8 mouse cellular contexts compared by ENCODE assay signal in the genomic region with DNA sequence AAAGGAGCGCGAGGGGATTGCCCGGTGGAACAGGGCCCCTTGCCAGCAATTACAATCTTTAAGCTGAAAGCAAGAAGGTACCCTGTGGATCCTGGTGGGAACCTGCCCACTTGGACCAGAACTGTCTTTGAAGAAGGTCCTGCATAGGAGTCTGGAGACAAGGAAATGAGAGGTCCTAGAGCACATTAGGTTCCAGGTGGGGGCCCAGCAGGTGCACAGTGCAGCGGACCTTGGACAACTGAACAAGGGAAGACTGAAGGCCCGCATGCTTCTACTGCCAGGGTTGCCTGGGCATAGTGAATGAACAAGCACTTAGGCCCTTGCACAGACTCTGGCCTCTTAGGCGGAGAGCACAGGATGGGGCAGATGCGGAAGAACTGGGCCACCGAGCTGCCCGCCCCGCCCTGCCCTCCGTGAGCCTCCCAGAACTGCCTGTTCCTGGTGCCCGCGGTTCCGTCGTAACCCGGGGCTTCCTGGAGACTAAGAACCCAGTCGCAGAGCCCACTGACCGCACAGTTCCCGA. TPM values are rescaled to one million over a fixed set of nuclear protein-coding genes. Genes with fewer than 3 reads are reported as not detected.
A peak's percentile ranks its signal among the peaks of the same experiment; 100 is the strongest.
DNase-seq lines count a peak whose midpoint lies in the region; ATAC-seq and TF ChIP-seq lines count a peak whose summit lies in the region.

No protein-coding gene starts in this region.

- H3K9ac ChIP-seq in lung, embryonic 14.5 days = peak overlapping the region; percentile 71
- H3K9ac ChIP-seq in forebrain, embryonic 16.5 days (replicated peaks; ENCODE audit: low read depth, low read length) = peak overlapping the region; percentile 66
- H3K9ac ChIP-seq in midbrain, embryonic 14.5 days (replicated peaks; ENCODE audit: low read length) = peak overlapping the region; percentile 62

- no peak for TF ChIP-seq CTCF in lung, embryonic 14.5 days (IDR thresholded peaks at IDR 0.05; ENCODE audit: low read depth)

- ATAC-seq in lung, embryonic 14.5 days (ENCODE audit: insufficient read depth) = no peak; the same call in 1 of the 2 replicates
- peak; percentile 58 for ATAC-seq in forebrain, embryonic 16.5 days
- ATAC-seq in midbrain, embryonic 14.5 days (ENCODE audit: low FRiP score, low TSS enrichment) = peak; percentile 62

- WGBS in lung, embryonic 14.5 days = 3% methylated on average over 19 of the region's 19 CpGs
- 5% methylated on average over 19 of the region's 19 CpGs for WGBS in forebrain, embryonic 16.5 days
- 3% methylated on average over 19 of the region's 19 CpGs for WGBS in midbrain, embryonic 14.5 days

- H3K4me2 ChIP-seq in lung, embryonic 14.5 days = peak overlapping the region; percentile 97
- peak overlapping the region; percentile 80 for H3K4me2 ChIP-seq in forebrain, embryonic 16.5 days (ENCODE audit: low read length)
- H3K4me2 ChIP-seq in midbrain, embryonic 14.5 days (ENCODE audit: low read length) = peak overlapping the region; percentile 90

- H3K27me3 ChIP-seq in lung, embryonic 14.5 days (ENCODE audit: insufficient read depth, low read length) = no peaks in the 10 kb centered on the region
- H3K27me3 ChIP-seq in forebrain, embryonic 16.5 days (replicated peaks; ENCODE audit: control insufficient read depth, insufficient read depth, low read length) = no peaks in the 10 kb centered on the region
- 0 out of 2 replicates have a peak, but pooled peaks cover 7% of the 10 kb centered on the region for H3K27me3 ChIP-seq in midbrain, embryonic 14.5 days (ENCODE audit: control insufficient read depth, insufficient read depth, low read length)

- peak overlapping the region; percentile 80 for H3K27ac ChIP-seq in lung, embryonic 14.5 days (ENCODE audit: low read depth)
- H3K27ac ChIP-seq in forebrain, embryonic 16.5 days (ENCODE audit: low read length) = no peak overlapping the region
- 0 out of 2 replicates have a peak overlapping the region, but pooled peaks have one; percentile 45 for H3K27ac ChIP-seq in midbrain, embryonic 14.5 days (replicated peaks; ENCODE audit: low read depth, low read length)

- DNase-seq in lung, embryonic 14.5 days = no peak
- no peak for DNase-seq in lung, postnatal 10 days
- peak; percentile 49 for DNase-seq in cerebellum, adult 11 months
- peak; percentile 68 for DNase-seq in kidney, postnatal 14 days
- DNase-seq in midbrain, embryonic 14.5 days = peak; percentile 23
- no peak for DNase-seq in embryo, embryonic 9.5 days (ENCODE audit: extremely low spot score)
- DNase-seq in ovary, postnatal 36 days (ENCODE audit: low spot score) = no peak

- no peaks in the 10 kb centered on the region for H3K36me3 ChIP-seq in lung, embryonic 14.5 days (ENCODE audit: insufficient read depth)
- no peaks in the 10 kb centered on the region for H3K36me3 ChIP-seq in forebrain, embryonic 16.5 days (ENCODE audit: control insufficient read depth, insufficient read depth)
- H3K36me3 ChIP-seq in midbrain, embryonic 14.5 days (ENCODE audit: control insufficient read depth, insufficient read depth, low read length) = no peaks in the 10 kb centered on the region

- peak overlapping the region; percentile 64 for H3K4me3 ChIP-seq in lung, embryonic 14.5 days (ENCODE audit: low read depth, low read length)
- H3K4me3 ChIP-seq in forebrain, embryonic 16.5 days (replicated peaks; ENCODE audit: low read length) = peak overlapping the region; percentile 57
- peak overlapping the region; percentile 56 for H3K4me3 ChIP-seq in midbrain, embryonic 14.5 days (replicated peaks; ENCODE audit: low read depth, low read length)

- no peaks in the 10 kb centered on the region for H3K9me3 ChIP-seq in lung, embryonic 14.5 days (ENCODE audit: low read depth, low read length)
- no peaks in the 10 kb centered on the region for H3K9me3 ChIP-seq in forebrain, embryonic 16.5 days (ENCODE audit: control insufficient read depth, low read length)
- H3K9me3 ChIP-seq in midbrain, embryonic 14.5 days (ENCODE audit: control insufficient read depth, low read length) = no peaks in the 10 kb centered on the region

- H3K4me1 ChIP-seq in lung, embryonic 14.5 days (ENCODE audit: insufficient read depth) = no peaks in the 10 kb centered on the region
- peaks cover 11% of the 10 kb centered on the region for H3K4me1 ChIP-seq in forebrain, embryonic 16.5 days (replicated peaks; ENCODE audit: control insufficient read depth, insufficient read depth, low read length)
- peaks cover 15% of the 10 kb centered on the region for H3K4me1 ChIP-seq in midbrain, embryonic 14.5 days (ENCODE audit: control insufficient read depth, insufficient read depth, low read length)

RNA-seq across cellular contexts. Expression of gene Arrdc1, which starts 0.6 kb away (rescaled TPM):
- 76.4 and 79.2 TPM in 2 replicates for polyA plus RNA-seq in lung, embryonic 14.5 days (2014; fragmentation: Nextera tagmentation; extraction: Ambion mirVana)
- 31.7 and 40.9 TPM in 2 replicates for polyA plus RNA-seq in forebrain, embryonic 16.5 days (2015; fragmentation: Nextera tagmentation; extraction: Ambion mirVana)
- polyA plus RNA-seq in midbrain, embryonic 14.5 days (2014; fragmentation: Nextera tagmentation; extraction: Ambion mirVana) = 21.8 and 24.9 TPM in 2 replicates

RNA-seq across cellular contexts. Expression of gene Ehmt1, which starts 15.1 kb away (rescaled TPM):
- polyA plus RNA-seq in lung, embryonic 14.5 days (2014; fragmentation: Nextera tagmentation; extraction: Ambion mirVana) = 89.2 and 94.5 TPM in 2 replicates
- polyA plus RNA-seq in forebrain, embryonic 16.5 days (2015; fragmentation: Nextera tagmentation; extraction: Ambion mirVana) = 125 and 132 TPM in 2 replicates
- polyA plus RNA-seq in midbrain, embryonic 14.5 days (2014; fragmentation: Nextera tagmentation; extraction: Ambion mirVana) = 85.1 and 99.5 TPM in 2 replicates

RNA-seq across cellular contexts. Expression of gene Zmynd19, which starts 15.1 kb away (rescaled TPM):
- polyA plus RNA-seq in lung, embryonic 14.5 days (2014; fragmentation: Nextera tagmentation; extraction: Ambion mirVana) = 20.8 and 23.3 TPM in 2 replicates
- polyA plus RNA-seq in forebrain, embryonic 16.5 days (2015; fragmentation: Nextera tagmentation; extraction: Ambion mirVana) = 16.7 and 20.8 TPM in 2 replicates
- 20.9 and 31.4 TPM in 2 replicates for polyA plus RNA-seq in midbrain, embryonic 14.5 days (2014; fragmentation: Nextera tagmentation; extraction: Ambion mirVana)

RNA-seq across cellular contexts. Expression of gene Dph7, which starts 27.7 kb away (rescaled TPM):
- polyA plus RNA-seq in lung, embryonic 14.5 days (2014; fragmentation: Nextera tagmentation; extraction: Ambion mirVana) = 26.4 and 29.3 TPM in 2 replicates
- polyA plus RNA-seq in forebrain, embryonic 16.5 days (2015; fragmentation: Nextera tagmentation; extraction: Ambion mirVana) = 41.5 and 44.9 TPM in 2 replicates
- 36.1 and 37.9 TPM in 2 replicates for polyA plus RNA-seq in midbrain, embryonic 14.5 days (2014; fragmentation: Nextera tagmentation; extraction: Ambion mirVana)

RNA-seq across cellular contexts. Expression of gene Mrpl41, which starts 40.4 kb away (rescaled TPM):
- polyA plus RNA-seq in lung, embryonic 14.5 days (2014; fragmentation: Nextera tagmentation; extraction: Ambion mirVana) = 106 and 115 TPM in 2 replicates
- polyA plus RNA-seq in forebrain, embryonic 16.5 days (2015; fragmentation: Nextera tagmentation; extraction: Ambion mirVana) = 143 and 150 TPM in 2 replicates
- polyA plus RNA-seq in midbrain, embryonic 14.5 days (2014; fragmentation: Nextera tagmentation; extraction: Ambion mirVana) = 160 and 178 TPM in 2 replicates

Comparison
In these comparisons a context has a peak if more than half of its experiments do, and no peak if none do; other contexts are left out.
1. DNase-seq: peak in cerebellum, adult 11 months (single experiment), kidney, postnatal 14 days (single experiment) and midbrain, embryonic 14.5 days (single experiment); none in lung, embryonic 14.5 days (single experiment), lung, postnatal 10 days (single experiment), embryo, embryonic 9.5 days (single experiment) and ovary, postnatal 36 days (single experiment).
2. Peak in every context shown above with its lines, with median percentiles within 50 percentile points of each other: H3K4me2 ChIP-seq, H3K4me3 ChIP-seq and H3K9ac ChIP-seq.